Mouse (Mus musculus): ENCODE measurements around the gene Trub1.

The Trub1 gene

GRCm38 (mm10) chr19:57472169-57472568 lies 19.5 kb downstream of the Trub1 start:
- Histone ChIP-seq H3K4me3 (replicated peaks; ENCODE audit: low read length) (no peak overlapping the region), H3K9me3 (ENCODE audit: low read length) (no peaks in the 10 kb centered on the region)
- TF ChIP-seq NANOG (IDR thresholded peaks at IDR 0.05; ENCODE audit: borderline replicate concordance, low read length): no peak
- no peak for TF ChIP-seq CTCF (conservative IDR thresholded peaks at IDR 0.05; ENCODE audit: low read length)
- TF ChIP-seq POU5F1 (IDR thresholded peaks at IDR 0.05; ENCODE audit: borderline replicate concordance, low read length): no peak

GRCm38 (mm10) chr19:57473301-57473700 lies 20.6 kb downstream of the Trub1 start:
- Histone ChIP-seq H3K36me3 (ENCODE audit: insufficient read depth, low read length) (peaks cover 56% of the 10 kb centered on the region), H3K4me1 (replicated peaks; ENCODE audit: low read depth, low read length) (no peaks in the 10 kb centered on the region), H3K9me3 (ENCODE audit: low read length) (no peaks in the 10 kb centered on the region), H3K27me3 (ENCODE audit: insufficient read depth, low read length) (no peaks in the 10 kb centered on the region), H3K4me3 (replicated peaks; ENCODE audit: low read length) (no peak overlapping the region)
- TF ChIP-seq POU5F1 (IDR thresholded peaks at IDR 0.05; ENCODE audit: borderline replicate concordance, low read length): no peak
- TF ChIP-seq CTCF (conservative IDR thresholded peaks at IDR 0.05; ENCODE audit: low read length): no peak
- no peak for TF ChIP-seq NANOG (IDR thresholded peaks at IDR 0.05; ENCODE audit: borderline replicate concordance, low read length)

More at GRCm38 (mm10) chr19:57472169-57472568, 19.5 kb downstream of the Trub1 start:
- no peaks in the 10 kb centered on the region for H3K27me3 ChIP-seq (ENCODE audit: insufficient read depth, low read length)
- no peaks in the 10 kb centered on the region for H3K4me1 ChIP-seq (replicated peaks; ENCODE audit: low read depth, low read length)
- peaks cover 64% of the 10 kb centered on the region for H3K36me3 ChIP-seq (ENCODE audit: insufficient read depth, low read length)

DNA sequence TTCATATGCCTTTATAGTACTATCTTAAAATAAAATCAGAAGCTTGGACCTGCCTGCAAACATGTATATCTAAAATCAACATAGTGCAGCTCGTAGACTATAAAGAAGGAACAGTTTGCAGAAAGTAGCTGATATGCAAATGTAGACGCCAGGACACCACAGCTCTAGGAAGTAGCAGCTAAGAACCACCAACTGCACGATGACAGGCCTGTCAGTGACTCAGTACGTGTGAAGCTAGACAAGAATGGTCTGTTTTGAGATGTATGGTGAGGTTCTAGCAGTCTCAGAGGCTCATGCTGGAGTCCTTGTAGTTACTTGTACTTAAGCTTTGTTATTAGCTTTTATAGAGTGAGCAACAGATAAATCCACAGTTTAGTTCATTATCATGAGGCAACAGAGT lies 22.6 kb downstream of the Trub1 start:
- H3K27me3 ChIP-seq (ENCODE audit: insufficient read depth, low read length): no peaks in the 10 kb centered on the region
- H3K36me3 ChIP-seq (ENCODE audit: insufficient read depth, low read length): peaks cover 36% of the 10 kb centered on the region
- TF ChIP-seq NANOG (IDR thresholded peaks at IDR 0.05; ENCODE audit: borderline replicate concordance, low read length): no peak
- no peak for TF ChIP-seq POU5F1 (IDR thresholded peaks at IDR 0.05; ENCODE audit: borderline replicate concordance, low read length)
- no peak for TF ChIP-seq CTCF (conservative IDR thresholded peaks at IDR 0.05; ENCODE audit: low read length)
- H3K9me3 ChIP-seq (ENCODE audit: low read length): no peaks in the 10 kb centered on the region
- H3K4me3 ChIP-seq (replicated peaks; ENCODE audit: low read length): no peak overlapping the region
- H3K4me1 ChIP-seq (replicated peaks; ENCODE audit: low read depth, low read length): no peaks in the 10 kb centered on the region

GRCm38 (mm10) chr19:57477310-57477709 lies 24.6 kb downstream of the Trub1 start:
- Histone ChIP-seq H3K36me3 (ENCODE audit: insufficient read depth, low read length) (peaks cover 40% of the 10 kb centered on the region), H3K4me3 (replicated peaks; ENCODE audit: low read length) (no peak overlapping the region), H3K9me3 (ENCODE audit: low read length) (no peaks in the 10 kb centered on the region), H3K27me3 (ENCODE audit: insufficient read depth, low read length) (no peaks in the 10 kb centered on the region), H3K4me1 (replicated peaks; ENCODE audit: low read depth, low read length) (no peaks in the 10 kb centered on the region)
- TF ChIP-seq CTCF (conservative IDR thresholded peaks at IDR 0.05; ENCODE audit: low read length): no peak
- TF ChIP-seq POU5F1 (IDR thresholded peaks at IDR 0.05; ENCODE audit: borderline replicate concordance, low read length): no peak
- TF ChIP-seq NANOG (IDR thresholded peaks at IDR 0.05; ENCODE audit: borderline replicate concordance, low read length): no peak

DNA sequence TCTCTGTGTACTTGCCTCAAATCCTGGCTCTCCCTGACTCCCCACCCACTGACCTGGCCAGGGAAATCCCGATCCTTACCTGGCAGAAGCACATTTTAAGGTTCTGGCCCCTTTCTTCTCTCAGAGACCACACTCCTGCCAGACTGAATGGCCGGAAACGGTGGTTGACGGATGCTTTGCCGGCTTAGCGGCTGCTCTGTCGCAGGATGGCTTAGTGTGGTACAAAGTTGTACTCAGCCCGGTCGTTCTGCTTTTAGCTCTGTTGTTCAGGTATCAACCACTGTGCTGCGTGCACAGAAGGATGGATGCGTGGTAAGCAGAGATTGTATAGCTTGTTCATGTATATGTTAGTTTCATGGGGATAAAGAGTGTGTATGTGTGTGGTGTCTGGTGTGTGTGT lies 25.3 kb downstream of the Trub1 start:
- TF ChIP-seq CTCF (conservative IDR thresholded peaks at IDR 0.05; ENCODE audit: low read length) (no peak), POU5F1 (IDR thresholded peaks at IDR 0.05; ENCODE audit: borderline replicate concordance, low read length) (no peak), NANOG (IDR thresholded peaks at IDR 0.05; ENCODE audit: borderline replicate concordance, low read length) (no peak)
- H3K36me3 ChIP-seq (ENCODE audit: insufficient read depth, low read length): peaks cover 36% of the 10 kb centered on the region
- no peak overlapping the region for H3K4me3 ChIP-seq (replicated peaks; ENCODE audit: low read length)
- no peaks in the 10 kb centered on the region for H3K4me1 ChIP-seq (replicated peaks; ENCODE audit: low read depth, low read length)
- H3K9me3 ChIP-seq (ENCODE audit: low read length): no peaks in the 10 kb centered on the region
- no peaks in the 10 kb centered on the region for H3K27me3 ChIP-seq (ENCODE audit: insufficient read depth, low read length)

GRCm38 (mm10) chr19:57479886-57480655 lies 27.4 kb downstream of the Trub1 start:
- H3K9me3 ChIP-seq (ENCODE audit: low read length): no peaks in the 10 kb centered on the region
- H3K27me3 ChIP-seq (ENCODE audit: insufficient read depth, low read length): no peaks in the 10 kb centered on the region
- TF ChIP-seq NANOG (IDR thresholded peaks at IDR 0.05; ENCODE audit: borderline replicate concordance, low read length) (no peak), CTCF (conservative IDR thresholded peaks at IDR 0.05; ENCODE audit: low read length) (no peak), POU5F1 (IDR thresholded peaks at IDR 0.05; ENCODE audit: borderline replicate concordance, low read length) (no peak)
- no peak overlapping the region for H3K4me3 ChIP-seq (replicated peaks; ENCODE audit: low read length)
- H3K36me3 ChIP-seq (ENCODE audit: insufficient read depth, low read length): peaks cover 24% of the 10 kb centered on the region
- H3K4me1 ChIP-seq (replicated peaks; ENCODE audit: low read depth, low read length): no peaks in the 10 kb centered on the region

- no peaks in the 10 kb centered on the region for H3K27me3 ChIP-seq (ENCODE audit: insufficient read depth, low read length)
- H3K4me3 ChIP-seq (replicated peaks; ENCODE audit: low read length): no peak overlapping the region
- H3K4me1 ChIP-seq (replicated peaks; ENCODE audit: low read depth, low read length): no peaks in the 10 kb centered on the region
- H3K36me3 ChIP-seq (ENCODE audit: insufficient read depth, low read length): peaks cover 25% of the 10 kb centered on the region
- TF ChIP-seq NANOG (IDR thresholded peaks at IDR 0.05; ENCODE audit: borderline replicate concordance, low read length): no peak
- TF ChIP-seq POU5F1 (IDR thresholded peaks at IDR 0.05; ENCODE audit: borderline replicate concordance, low read length): no peak
- no peak for TF ChIP-seq CTCF (conservative IDR thresholded peaks at IDR 0.05; ENCODE audit: low read length)
- H3K9me3 ChIP-seq (ENCODE audit: low read length): no peaks in the 10 kb centered on the region
Measured at GRCm38 (mm10) chr19:57481743-57482259, 29.1 kb downstream of the Trub1 start.

GRCm38 (mm10) chr19:57482815-57483214 lies 30.1 kb downstream of the Trub1 start:
- no peak overlapping the region for H3K4me3 ChIP-seq (replicated peaks; ENCODE audit: low read length)
- H3K4me1 ChIP-seq (replicated peaks; ENCODE audit: low read depth, low read length): no peaks in the 10 kb centered on the region
- no peaks in the 10 kb centered on the region for H3K27me3 ChIP-seq (ENCODE audit: insufficient read depth, low read length)
- TF ChIP-seq NANOG (IDR thresholded peaks at IDR 0.05; ENCODE audit: borderline replicate concordance, low read length) (no peak), CTCF (conservative IDR thresholded peaks at IDR 0.05; ENCODE audit: low read length) (peak; percentile 45)
- H3K36me3 ChIP-seq (ENCODE audit: insufficient read depth, low read length): peaks cover 33% of the 10 kb centered on the region
- H3K9me3 ChIP-seq (ENCODE audit: low read length): no peaks in the 10 kb centered on the region
